Mouse (Mus musculus) brain, embryonic 14.5 days (tissue): ENCODE data around the gene Gale. TPM values are rescaled to one million over a fixed set of nuclear protein-coding genes. Genes with fewer than 3 reads are reported as not detected.

Experiments
- DNase-seq: peaks from one replicate; pipeline ENCODE4 v3.0.0-alpha.2; 2011; ENCODE audit warnings: low read depth
- CTCF ChIP-seq: fragments of 200-500 bp; IDR thresholded peaks from 2 replicates; pipeline ENCODE4 v1.5.1; 2012; ENCODE audit warnings: inconsistent platforms, mild to moderate bottlenecking, moderate library complexity, borderline replicate concordance; ENCODE audit not compliant: insufficient read depth, insufficient read length; ENCODE audit errors: extremely low read depth
- POLR2A ChIP-seq: fragments of 200-500 bp; IDR thresholded peaks from 2 replicates; pipeline ENCODE4 v1.6.1; 2012; ENCODE audit warnings: mild to moderate bottlenecking, inconsistent platforms, borderline replicate concordance; ENCODE audit not compliant: poor library complexity, insufficient read depth, insufficient read length, severe bottlenecking; ENCODE audit errors: extremely low read depth
- polyA plus RNA-seq: library from polyadenylated mRNA; depleted of rRNA; stranded (reverse); fragments of >200 nt; gene quantifications from 2 replicates; pipeline ENCODE4 v1.2.3, GENCODE M21; 2012; rRNA removed

The Gale gene
- 36.3 and 52.0 TPM in 2 replicates for polyA plus RNA-seq

DNA sequence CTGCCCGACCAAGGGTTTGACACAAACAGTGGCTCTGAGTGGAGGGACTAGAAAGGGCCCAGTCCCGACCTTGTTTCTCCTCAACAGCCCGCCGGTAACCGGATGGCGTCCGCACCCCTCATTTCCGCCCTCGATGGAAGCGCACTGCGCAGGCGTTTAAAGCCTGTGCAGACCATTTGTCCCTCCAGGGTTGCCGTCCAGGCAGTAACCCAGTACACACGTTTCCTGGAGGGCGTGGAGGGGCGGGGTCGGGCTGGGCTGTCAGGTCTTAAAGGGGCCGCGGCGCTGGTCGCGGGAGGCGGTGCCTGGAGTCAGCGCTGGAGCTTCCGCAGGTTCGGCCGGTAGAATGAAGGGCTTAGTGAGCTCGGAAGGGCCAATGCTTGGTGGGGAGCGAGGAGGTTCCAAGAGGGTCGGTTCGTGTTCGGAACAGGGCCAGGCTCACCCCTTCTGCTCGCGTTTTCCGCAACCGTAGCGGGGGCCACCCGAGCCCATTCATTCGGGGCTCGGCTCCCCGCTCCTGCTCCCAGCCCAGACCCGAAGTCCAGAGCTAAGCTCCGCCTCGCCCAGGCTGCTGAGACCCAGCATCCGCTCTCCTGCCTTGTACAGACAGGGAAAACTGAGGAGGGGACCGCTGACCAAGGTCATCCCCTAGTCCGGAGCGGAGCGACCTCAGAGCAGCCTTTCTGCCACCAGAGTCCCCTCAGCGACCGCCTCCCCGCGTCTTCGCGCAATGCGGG lies at the start of gene Gale:
Gale (plus strand) TSS at position 271 of the 737 bp plus-strand sequence.
- peak; percentile 99 for DNase-seq

GRCm38 (mm10) chr4:135918635-135919279 lies 44.8 kb upstream of the Gale start:
- no peak for TF ChIP-seq CTCF
- TF ChIP-seq POLR2A, result no peak

More for the DNA sequence above, at the start of gene Gale:
- TF ChIP-seq POLR2A (peak; percentile 36; the same call in 1 of the 2 replicates), CTCF (no peak)

GRCm38 (mm10) chr4:135919280-135919639 lies 44.3 kb upstream of the Gale start:
- TF ChIP-seq POLR2A (no peak), CTCF (no peak)
- DNase-seq, result no peak

More at GRCm38 (mm10) chr4:135918635-135919279, 44.8 kb upstream of the Gale start:
- DNase-seq, result no peak

DNA sequence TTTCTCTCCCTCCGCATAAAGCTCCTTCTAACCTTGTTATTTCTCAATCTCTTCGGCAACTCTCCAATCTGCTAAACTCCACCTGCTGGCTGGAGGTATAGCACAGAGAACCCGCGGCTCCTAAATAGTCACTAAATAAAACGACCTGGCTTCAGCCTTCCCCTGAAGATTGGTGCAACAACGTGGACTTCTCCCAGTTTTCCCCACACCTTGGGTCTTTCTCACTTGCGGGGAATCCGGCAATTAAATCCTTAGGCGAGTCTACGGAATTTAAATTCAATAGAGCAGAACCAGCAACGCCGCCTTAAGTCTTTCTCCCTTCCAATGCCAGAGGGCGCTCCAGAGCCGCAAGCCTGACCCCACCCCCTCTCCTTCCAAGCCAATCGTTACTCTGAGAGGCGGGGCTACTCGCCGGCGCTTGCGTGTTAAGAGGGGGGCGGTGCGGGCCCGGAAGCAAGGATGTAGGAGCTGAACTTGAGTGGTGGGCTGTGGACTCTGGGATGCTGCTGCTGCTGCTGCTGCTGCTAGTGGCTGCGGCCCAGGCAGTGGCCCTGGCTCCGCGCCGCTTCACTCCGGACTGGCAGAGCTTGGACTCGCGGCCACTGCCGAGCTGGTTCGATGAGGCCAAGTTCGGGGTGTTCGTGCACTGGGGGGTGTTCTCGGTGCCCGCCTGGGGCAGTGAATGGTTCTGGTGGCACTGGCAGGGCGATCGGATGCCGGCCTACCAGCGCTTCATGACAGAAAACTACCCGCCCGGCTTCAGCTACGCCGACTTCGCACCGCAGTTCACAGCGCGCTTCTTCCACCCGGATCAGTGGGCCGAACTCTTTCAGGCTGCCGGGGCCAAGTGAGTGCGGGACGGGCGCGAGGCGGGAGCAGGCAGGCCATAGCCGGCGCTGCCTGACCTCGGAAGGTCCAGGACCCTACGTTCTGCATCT lies 43.0 kb upstream of the Gale start, which contains the start of gene Fuca1:
Fuca1 (plus strand) TSS at position 432 of the 938 bp plus-strand sequence.
- peak; percentile 99 for DNase-seq

GRCm38 (mm10) chr4:135921257-135922120 lies 42.0 kb upstream of the Gale start:
- TF ChIP-seq POLR2A (no peak), CTCF (no peak)
- peak; percentile 35 for DNase-seq

More for the DNA sequence above, 43.0 kb upstream of the Gale start, which contains the start of gene Fuca1:
- TF ChIP-seq CTCF (peak; percentile 81), POLR2A (peak; percentile 76; the same call in 1 of the 2 replicates)

GRCm38 (mm10) chr4:135922190-135922589 lies 41.3 kb upstream of the Gale start:
- TF ChIP-seq POLR2A (no peak), CTCF (no peak)
- no peak for DNase-seq

GRCm38 (mm10) chr4:135924418-135924817 lies 39.1 kb upstream of the Gale start:
- DNase-seq, result no peak
- TF ChIP-seq CTCF, result no peak
- TF ChIP-seq POLR2A, result no peak

DNA sequence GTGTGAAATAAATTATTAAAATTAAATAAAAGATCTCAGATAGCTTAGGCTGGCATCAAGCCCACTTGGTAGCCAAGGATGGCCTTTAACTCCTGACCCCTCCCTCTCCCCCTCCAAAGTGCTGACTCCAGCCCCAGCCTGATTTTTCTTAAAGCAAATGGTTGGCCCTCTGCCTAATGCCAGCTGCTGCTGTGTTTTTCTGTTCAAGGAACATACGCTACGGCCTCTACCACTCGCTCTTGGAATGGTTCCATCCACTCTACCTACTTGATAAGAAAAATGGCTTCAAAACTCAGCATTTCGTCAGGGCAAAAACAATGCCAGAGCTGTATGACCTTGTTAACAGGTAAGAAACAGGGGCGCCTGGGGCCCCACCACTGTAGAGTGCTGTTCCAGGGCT lies 38.2 kb upstream of the Gale start:
- TF ChIP-seq POLR2A, result no peak
- TF ChIP-seq CTCF, result no peak
- DNase-seq, result peak; percentile 59

DNA sequence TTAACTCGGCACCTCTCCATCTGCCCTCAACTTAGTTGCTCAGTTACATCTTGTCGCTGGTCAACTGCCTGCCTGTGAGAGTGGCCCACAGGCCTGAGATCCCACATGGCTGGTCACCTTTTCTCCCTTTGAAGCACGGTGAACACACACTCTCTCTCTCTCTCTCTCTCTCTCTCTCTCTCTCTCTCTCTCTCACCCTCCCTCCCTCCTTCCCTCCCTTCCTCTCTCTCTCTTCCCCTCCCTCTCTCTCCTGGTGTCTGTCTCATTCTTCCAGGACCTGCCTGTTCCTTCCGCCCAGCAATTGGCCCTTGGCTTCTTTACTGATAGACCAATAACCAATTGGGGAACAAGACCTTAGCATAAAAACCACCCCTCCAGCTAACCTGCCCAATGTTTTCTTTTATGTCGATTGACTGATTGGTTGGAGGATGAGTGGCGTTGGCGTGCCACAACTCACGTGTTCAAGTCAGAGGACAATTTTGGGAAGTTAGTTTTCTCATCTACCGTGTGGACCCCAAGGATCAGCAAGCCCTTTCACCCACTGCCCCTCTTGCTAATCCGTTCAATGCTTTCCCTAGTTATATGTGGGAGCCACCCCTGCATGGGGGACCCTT lies 37.2 kb upstream of the Gale start:
- no peak for TF ChIP-seq CTCF
- TF ChIP-seq POLR2A, result no peak
- no peak for DNase-seq

- no peak for DNase-seq
- no peak for TF ChIP-seq CTCF
- no peak for TF ChIP-seq POLR2A
Observed at GRCm38 (mm10) chr4:135926861-135927260, 36.7 kb upstream of the Gale start.
